Mouse (Mus musculus): ENCODE measurements at regions not wholly inside any gene's neighbourhood (a gene's known extent, or its start where the extent isn't known, plus 50 kb on each side); places are given as distances from the start of the nearest gene placed in this dataset.

DNA sequence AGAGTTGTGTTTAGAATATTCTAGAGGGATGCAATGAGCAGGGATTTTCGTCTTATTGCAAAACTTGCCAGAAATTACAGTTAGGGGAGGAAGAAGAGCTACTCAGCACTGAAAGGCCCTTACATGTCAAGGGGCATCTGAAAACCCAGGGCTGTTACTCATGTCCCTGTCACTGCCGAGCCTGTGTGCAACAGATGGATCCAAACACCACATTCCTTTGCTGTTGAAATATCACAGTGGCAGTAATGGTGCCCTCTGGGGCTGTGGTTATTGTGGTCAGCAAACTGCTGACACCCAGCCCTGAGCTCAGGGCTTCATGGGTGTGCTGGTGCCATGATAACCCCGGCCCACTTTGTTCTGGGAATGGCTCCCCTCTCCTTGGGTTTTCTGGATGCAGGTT lies 114.3 kb upstream of the Ercc6l2 start:
- no peak for DNase-seq

DNA sequence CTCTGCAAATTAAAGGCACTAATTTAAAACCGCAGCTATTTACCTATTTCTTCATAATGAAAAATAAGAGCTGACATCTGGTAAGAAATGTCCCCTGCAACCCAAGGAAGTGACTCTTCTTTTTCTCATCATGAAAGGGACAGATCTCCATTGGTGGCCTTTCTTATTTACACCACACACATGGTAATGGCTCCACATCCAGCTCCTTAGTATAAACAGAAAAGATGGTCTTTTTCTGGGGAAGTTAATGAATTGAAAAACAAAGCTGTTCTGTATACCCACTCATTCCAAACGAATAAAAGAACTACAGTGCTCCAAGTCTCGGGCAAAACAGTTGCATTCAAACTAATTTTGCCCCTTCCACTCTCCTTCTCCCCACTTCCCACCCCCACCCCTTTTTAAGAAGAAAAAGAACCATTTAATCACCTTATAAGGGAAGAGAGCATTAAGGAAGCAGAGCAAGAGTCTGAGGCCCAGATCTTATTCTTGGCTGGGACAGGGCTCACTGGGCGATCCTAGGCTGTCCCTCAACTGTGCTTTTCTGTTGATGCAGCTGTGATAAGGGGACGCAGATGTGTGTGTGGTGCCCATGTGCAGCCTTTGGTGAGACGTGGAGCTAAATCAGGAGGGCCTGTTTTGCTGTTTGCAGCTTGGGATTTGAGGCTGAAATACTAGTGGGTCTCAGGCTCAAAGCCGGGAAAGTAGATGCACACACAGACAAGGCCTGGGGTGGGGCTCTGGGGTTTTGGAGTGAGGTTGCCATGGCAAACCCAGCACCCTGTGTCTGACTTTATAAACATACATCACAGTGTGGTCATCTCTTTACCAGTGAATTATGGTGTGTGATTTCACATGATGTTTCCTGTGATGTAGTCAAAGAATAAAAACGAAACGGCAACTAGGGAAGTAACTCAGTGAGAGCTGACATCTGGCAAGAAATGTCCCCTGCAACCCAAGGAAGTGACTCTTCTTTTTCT lies 113.6 kb upstream of the Ercc6l2 start:
- DNase-seq, result no peak

GRCm38 (mm10) chr13:63708567-63708966 lies 106.5 kb upstream of the Ercc6l2 start:
- DNase-seq, result no peak

- DNase-seq, result no peak
Measured at GRCm38 (mm10) chr13:63713137-63713536, 101.9 kb upstream of the Ercc6l2 start.

- DNase-seq, result no peak
Measured at GRCm38 (mm10) chr13:63716498-63716897, 98.5 kb upstream of the Ercc6l2 start.

DNA sequence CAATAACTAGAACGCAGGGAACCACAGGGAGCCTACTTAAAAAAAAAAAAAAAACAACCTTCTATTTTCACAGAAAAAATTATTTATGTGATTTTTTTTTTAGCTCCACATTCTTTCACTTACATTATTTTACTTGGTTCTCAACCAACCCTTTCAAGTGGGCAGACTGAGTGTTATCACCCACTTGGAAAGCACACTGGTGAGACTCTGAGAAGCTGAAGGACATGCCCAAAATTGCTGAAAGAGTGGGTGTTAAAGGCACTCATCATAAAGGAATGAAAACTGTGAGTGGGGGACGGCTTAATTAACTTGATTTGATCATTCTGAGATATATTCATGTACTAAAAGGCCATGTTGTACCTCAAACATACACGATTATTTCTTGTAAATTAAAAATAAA lies 97.8 kb upstream of the Ercc6l2 start:
- no peak for DNase-seq

DNA sequence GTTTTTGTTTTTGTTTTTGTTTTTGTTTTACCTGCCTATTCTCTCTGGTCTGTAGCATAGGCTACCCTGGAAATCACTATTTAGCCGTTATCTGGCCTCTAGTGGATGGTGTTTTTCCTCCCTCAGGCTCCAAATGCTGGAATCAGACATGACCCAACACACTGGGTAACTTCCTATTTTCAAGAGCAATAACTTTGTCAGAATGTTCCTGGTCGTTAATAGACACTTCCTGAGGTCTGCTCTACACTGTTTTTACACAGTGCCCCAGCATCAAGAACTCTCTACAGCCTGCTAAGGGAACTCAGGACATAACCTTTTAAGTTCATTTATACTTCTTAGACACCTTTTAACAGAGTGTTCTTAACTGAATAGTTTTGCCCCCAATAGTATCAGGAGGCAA lies 96.3 kb upstream of the Ercc6l2 start:
- no peak for DNase-seq

DNA sequence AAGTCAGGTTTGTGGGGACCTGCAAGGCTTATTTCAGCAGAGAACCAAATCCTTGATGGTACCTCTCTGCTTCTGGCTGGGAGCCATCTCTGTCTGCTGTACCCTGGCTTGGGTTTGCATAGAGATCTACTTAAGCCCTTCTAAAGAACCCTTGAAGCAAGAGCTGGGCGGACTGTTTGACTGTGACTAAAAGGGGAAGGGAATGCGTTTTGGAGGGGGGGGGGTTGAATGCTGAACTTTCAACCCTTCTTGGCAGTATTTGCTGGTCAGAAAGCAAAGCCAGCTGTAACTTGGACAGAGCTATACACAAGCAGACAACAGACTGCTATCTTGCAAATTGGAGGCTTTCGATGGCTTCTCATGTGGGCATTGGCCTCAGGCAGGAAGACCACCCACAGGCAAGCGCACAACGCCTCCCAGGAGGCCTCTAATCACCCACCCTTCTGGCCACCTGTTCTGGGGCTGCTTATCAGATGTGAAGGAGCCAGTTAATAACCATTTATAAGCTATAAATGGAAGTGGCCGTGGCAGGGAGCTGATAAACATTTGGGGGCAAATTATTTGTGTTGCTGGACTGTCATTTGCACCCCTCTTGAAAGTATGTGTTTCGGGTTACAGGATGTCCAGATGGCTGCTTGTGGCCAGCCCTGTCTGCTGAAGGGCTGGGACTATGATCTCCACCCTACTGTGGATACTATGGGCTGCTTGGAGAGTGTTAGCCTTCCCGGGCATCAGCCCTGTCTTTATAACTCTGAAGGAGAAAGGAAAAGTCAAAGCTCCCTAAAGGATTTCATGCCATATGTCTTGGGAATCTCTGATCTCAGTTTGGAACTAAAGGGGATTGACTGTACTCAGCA lies 95.5 kb upstream of the Ercc6l2 start:
- no peak for DNase-seq

GRCm38 (mm10) chr13:63720610-63721009 lies 94.4 kb upstream of the Ercc6l2 start:
- DNase-seq, result no peak

DNA sequence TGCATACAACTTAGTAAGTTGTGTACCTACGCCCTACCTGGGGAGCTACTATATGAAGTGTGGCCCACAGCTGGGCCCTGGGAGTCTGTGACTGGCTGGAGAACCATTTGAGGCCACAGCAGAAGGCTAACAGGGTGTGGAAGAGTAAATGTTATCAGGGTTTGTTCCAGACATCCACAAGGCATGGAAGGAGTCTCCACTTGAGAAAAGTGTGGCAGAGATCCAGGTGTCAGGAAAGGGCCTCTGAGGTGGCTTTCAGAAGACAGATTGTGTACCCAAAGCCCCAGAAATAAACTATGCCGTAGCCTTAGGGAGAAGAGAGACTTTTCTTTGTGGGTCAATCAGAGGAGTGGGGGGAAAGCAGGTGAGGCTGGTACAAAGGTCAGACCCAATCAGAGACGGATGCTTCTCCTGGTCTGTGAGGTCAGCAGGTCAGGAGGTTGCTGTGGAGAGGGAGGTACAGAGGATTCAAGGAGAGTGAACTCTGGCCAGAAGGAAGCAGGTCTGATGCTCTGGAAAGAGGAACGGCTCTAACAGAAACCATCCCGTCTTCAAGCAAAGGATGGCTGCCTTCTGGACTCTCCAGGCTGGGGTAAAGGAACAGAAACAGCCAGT lies 93.9 kb upstream of the Ercc6l2 start:
- no peak for DNase-seq

GRCm38 (mm10) chr13:63724293-63724692 lies 90.7 kb upstream of the Ercc6l2 start:
- DNase-seq, result no peak

GRCm38 (mm10) chr13:63724843-63725582 lies 90.0 kb upstream of the Ercc6l2 start:
- DNase-seq, result no peak

- DNase-seq, result no peak
Measured at GRCm38 (mm10) chr13:63726035-63726434, 89.0 kb upstream of the Ercc6l2 start.

DNA sequence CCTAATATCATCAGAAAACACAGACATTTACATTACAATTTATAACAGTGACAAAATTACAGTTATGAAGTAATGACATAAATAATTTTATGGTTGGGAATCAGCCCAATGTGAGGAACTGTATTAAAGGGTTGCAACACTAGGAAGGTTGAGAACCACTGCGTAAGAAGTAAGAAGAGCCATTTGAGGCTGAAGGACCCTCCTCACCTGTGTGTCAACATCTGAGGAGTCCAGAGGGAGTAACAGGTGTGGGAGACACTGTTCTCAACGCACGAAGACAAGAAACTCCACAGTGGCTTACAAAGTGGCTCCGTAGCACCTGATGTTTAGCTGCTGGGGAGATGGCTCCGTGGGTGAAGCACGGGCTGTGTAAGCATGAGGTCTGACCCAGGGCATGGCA lies 88.5 kb upstream of the Ercc6l2 start:
- DNase-seq, result no peak

- no peak for DNase-seq
Measured at GRCm38 (mm10) chr13:63735739-63736138, 79.3 kb upstream of the Ercc6l2 start.

GRCm38 (mm10) chr13:63741879-63742278 lies 73.2 kb upstream of the Ercc6l2 start:
- DNase-seq, result peak; percentile 2

DNA sequence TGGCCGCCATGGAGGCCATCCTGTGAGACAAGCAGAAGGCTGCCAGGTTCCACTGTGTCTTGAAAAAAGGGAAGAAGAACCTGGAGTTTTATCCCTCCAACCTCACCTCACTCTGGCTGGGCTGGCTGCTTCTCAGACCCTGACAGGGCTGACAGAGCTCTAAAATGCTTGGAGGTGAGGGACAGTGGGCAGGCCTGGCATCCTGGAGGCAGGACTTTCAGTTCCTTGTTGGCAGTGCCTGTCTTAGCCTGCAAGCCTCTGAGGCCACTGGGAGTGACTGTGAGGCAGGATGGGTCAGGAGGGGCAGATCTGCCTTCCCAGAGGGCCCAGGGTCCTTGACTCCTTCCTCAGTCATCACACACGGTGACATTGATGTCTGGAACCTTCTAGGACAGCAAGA lies 66.3 kb upstream of the Ercc6l2 start:
- no peak for DNase-seq

- no peak for DNase-seq
Measured at GRCm38 (mm10) chr13:63749997-63750396, 65.0 kb upstream of the Ercc6l2 start.

GRCm38 (mm10) chr13:63751196-63751595 lies 63.8 kb upstream of the Ercc6l2 start:
- DNase-seq, result no peak

DNA sequence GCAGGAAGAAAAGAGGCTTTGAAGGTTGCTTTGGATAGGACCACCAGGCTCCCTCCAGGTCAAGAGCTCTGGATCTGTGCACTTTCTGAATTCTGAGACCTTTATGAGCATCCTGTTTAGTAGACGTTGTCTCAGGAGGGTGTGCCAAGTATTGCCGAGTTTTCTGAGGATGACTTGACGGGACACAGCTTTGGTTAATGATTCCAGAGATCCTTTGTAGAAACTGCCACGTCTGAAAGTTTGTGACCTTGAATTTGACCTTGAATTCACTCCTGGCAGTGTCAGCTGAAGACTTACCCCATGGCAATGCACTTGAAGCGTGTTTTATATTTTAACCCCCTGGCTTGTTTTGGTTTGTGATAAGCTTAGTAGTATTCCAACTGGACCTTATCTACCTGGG lies 58.0 kb upstream of the Ercc6l2 start:
- no peak for DNase-seq

GRCm38 (mm10) chr13:63761542-63761941 lies 53.5 kb upstream of the Ercc6l2 start:
- no peak for DNase-seq

Measured in cerebellum, adult 11 months (tissue).